Mouse (Mus musculus) spleen, adult 2 months (tissue): ENCODE results near the gene Tssc4. TPM values are rescaled to one million over a fixed set of nuclear protein-coding genes. Genes with fewer than 3 reads are reported as not detected.

ENCODE experiments used
- DNase-seq, 2 experiments: peaks; one replicate each; pipeline versions ENCODE4 v3.0.0 to v3.0.0-alpha.2; 2012 to 2021; ENCODE audit warnings: low spot score in 2 of 2, low read depth in 1 of 2
- H3K27ac ChIP-seq: fragments of 200-500 bp; 2 replicates; pipeline ENCODE4 v1.5.1; 2012; ENCODE audit warnings: low read length, inconsistent platforms; ENCODE audit not compliant: insufficient read depth
- H3K27me3 ChIP-seq: fragments of 200-500 bp; 2 replicates; pipeline ENCODE4 v1.6.1; 2012; ENCODE audit warnings: mild to moderate bottlenecking, moderate library complexity, low read length, inconsistent platforms; ENCODE audit not compliant: control insufficient read depth, insufficient read depth
- H3K36me3 ChIP-seq: fragments of 200-500 bp; 2 replicates; pipeline ENCODE4 v1.6.1; 2012; ENCODE audit warnings: mild to moderate bottlenecking, low read length, inconsistent platforms; ENCODE audit not compliant: control insufficient read depth, insufficient read depth
- H3K4me1 ChIP-seq: fragments of 200-500 bp; 2 replicates; pipeline ENCODE4 v1.6.1; 2011; ENCODE audit warnings: inconsistent platforms; ENCODE audit not compliant: control insufficient read depth, insufficient read depth, insufficient read length
- H3K4me3 ChIP-seq: fragments of 200-500 bp; 2 replicates; pipeline ENCODE4 v1.5.1; 2011; ENCODE audit warnings: mild to moderate bottlenecking, inconsistent platforms; ENCODE audit not compliant: insufficient read depth, insufficient read length; ENCODE audit errors: extremely low read depth
- CTCF ChIP-seq: fragments of 200-500 bp; IDR thresholded peaks from 2 replicates; pipeline ENCODE4 v1.5.1; 2011; ENCODE audit warnings: mild to moderate bottlenecking, inconsistent platforms; ENCODE audit not compliant: insufficient read depth, insufficient read length, insufficient replicate concordance; ENCODE audit errors: extremely low read depth
- POLR2A ChIP-seq: fragments of 200-500 bp; IDR thresholded peaks from 2 replicates; pipeline ENCODE4 v1.6.1; 2011; ENCODE audit warnings: low read depth, low read length, inconsistent platforms
- WGBS: fragments of 180-500 bp; shearing (Covaris S2); methylation state at CpG from one replicate; pipeline ENCODE4 v1.1.7; 2018; 5-methylcytosine and 5-hydroxymethylcytosine counted together
- polyA plus RNA-seq: library from polyadenylated mRNA; depleted of rRNA; stranded (reverse); fragments of >200 nt; gene quantifications from 2 replicates; pipeline ENCODE4 v1.2.3, GENCODE M21; 2012

The Tssc4 gene
- polyA plus RNA-seq, 1 experiment: 62.9 TPM

- Histone ChIP-seq H3K4me1 (peaks cover under 1% of the 10 kb centered on the region; the same call in 1 of the 2 replicates), H3K27me3 (no peaks in the 10 kb centered on the region), H3K27ac (no peak overlapping the region), H3K4me3 (no peak overlapping the region), H3K36me3 (no peaks in the 10 kb centered on the region)
- no peak for DNase-seq
- WGBS: 85% methylated on average over 5 of the region's 5 CpGs
- TF ChIP-seq POLR2A (no peak), CTCF (no peak)
These were observed 6.3 kb downstream of the Tssc4 start for GRCm38 (mm10) chr7:143075394-143075793.

GRCm38 (mm10) chr7:143077351-143077750, 8.3 kb downstream of the Tssc4 start:
- Histone ChIP-seq H3K36me3 (no peaks in the 10 kb centered on the region), H3K27me3 (no peaks in the 10 kb centered on the region), H3K27ac (no peak overlapping the region), H3K4me3 (no peak overlapping the region), H3K4me1 (no peaks in the 10 kb centered on the region)
- TF ChIP-seq CTCF: no peak
- no peak for TF ChIP-seq POLR2A
- no peak for DNase-seq
- WGBS: 96% methylated on average over 2 of the region's 2 CpGs

GRCm38 (mm10) chr7:143082024-143082423, 13.0 kb downstream of the Tssc4 start:
- Histone ChIP-seq H3K4me1 (no peaks in the 10 kb centered on the region), H3K36me3 (no peaks in the 10 kb centered on the region), H3K4me3 (no peak overlapping the region), H3K27me3 (no peaks in the 10 kb centered on the region), H3K27ac (no peak overlapping the region)
- 60% methylated on average over 6 of the region's 6 CpGs for WGBS
- no peak for TF ChIP-seq POLR2A
- DNase-seq: no peak

- H3K4me3 ChIP-seq: no peak overlapping the region
- WGBS: 71% methylated on average over 2 of the region's 2 CpGs
- no peaks in the 10 kb centered on the region for H3K27me3 ChIP-seq
- no peak overlapping the region for H3K27ac ChIP-seq
- no peaks in the 10 kb centered on the region for H3K36me3 ChIP-seq
- no peaks in the 10 kb centered on the region for H3K4me1 ChIP-seq
- DNase-seq: no peak
- TF ChIP-seq POLR2A (no peak), CTCF (no peak)
These were observed 14.7 kb downstream of the Tssc4 start for GRCm38 (mm10) chr7:143083708-143084107.

- peak; percentile 30 to 76 for DNase-seq
- no peak overlapping the region for H3K27ac ChIP-seq
- 60% methylated on average over 2 of the region's 2 CpGs for WGBS
- no peaks in the 10 kb centered on the region for H3K36me3 ChIP-seq
- no peaks in the 10 kb centered on the region for H3K27me3 ChIP-seq
- peak; percentile 77; the same call in 1 of the 2 replicates for TF ChIP-seq CTCF
- TF ChIP-seq POLR2A: no peak
- H3K4me1 ChIP-seq: no peaks in the 10 kb centered on the region
- no peak overlapping the region for H3K4me3 ChIP-seq
These were observed 17.3 kb downstream of the Tssc4 start for GRCm38 (mm10) chr7:143086366-143086765.

GRCm38 (mm10) chr7:143087070-143087579, 18.1 kb downstream of the Tssc4 start:
- Histone ChIP-seq H3K4me1 (no peaks in the 10 kb centered on the region), H3K36me3 (no peaks in the 10 kb centered on the region), H3K27ac (no peak overlapping the region), H3K27me3 (no peaks in the 10 kb centered on the region), H3K4me3 (no peak overlapping the region)
- WGBS: 71% methylated on average over 4 of the region's 4 CpGs
- TF ChIP-seq POLR2A (no peak), CTCF (no peak)
- no peak for DNase-seq

DNA sequence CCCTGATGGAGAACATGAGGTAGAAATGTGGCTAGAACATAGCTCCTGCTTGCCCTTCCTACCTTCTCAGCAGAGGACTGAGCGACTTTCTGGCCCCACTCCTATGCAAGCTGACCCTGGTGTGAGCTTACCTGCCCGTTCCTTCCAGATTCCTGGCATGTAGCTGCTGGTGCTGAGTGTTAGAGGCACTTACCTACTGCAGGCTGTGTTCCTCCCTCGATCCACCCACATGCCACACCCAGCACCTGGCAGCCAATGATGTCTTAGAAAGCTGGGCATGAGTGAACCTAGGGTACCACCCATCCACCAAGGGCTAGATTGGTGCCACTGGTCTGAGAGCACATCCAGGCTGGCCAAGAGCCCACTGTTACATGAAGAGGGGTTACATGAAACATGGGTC, 24.8 kb downstream of the Tssc4 start:
- no peak overlapping the region for H3K27ac ChIP-seq
- peaks cover 2% of the 10 kb centered on the region; the same call in 1 of the 2 replicates for H3K4me1 ChIP-seq
- no peaks in the 10 kb centered on the region for H3K27me3 ChIP-seq
- no peak for TF ChIP-seq POLR2A
- TF ChIP-seq CTCF: no peak
- no peaks in the 10 kb centered on the region for H3K36me3 ChIP-seq
- H3K4me3 ChIP-seq: no peak overlapping the region
- WGBS: 74% methylated on average over 3 of the region's 3 CpGs
- no peak for DNase-seq
